Comparison of ENCODE assay signal across 8 mouse cellular contexts in genomic region chr4:43498983-43499382, GRCm38 (mm10). TPM values are rescaled to one million over a fixed set of nuclear protein-coding genes. Genes with fewer than 3 reads are reported as not detected.
DNase-seq lines count a peak whose midpoint lies in the region; ATAC-seq and TF ChIP-seq lines count a peak whose summit lies in the region.

No protein-coding gene starts in this region.

- TF ChIP-seq EP300 in heart, postnatal 0 days (IDR thresholded peaks at IDR 0.05; ENCODE audit: low read depth) = no peak

- TF ChIP-seq POLR2A in bone marrow, adult 2 months (IDR thresholded peaks at IDR 0.05; ENCODE audit: borderline replicate concordance, control insufficient read depth, low read depth, low read length) = no peak
- no peak for TF ChIP-seq POLR2A in small intestine, adult 2 months (IDR thresholded peaks at IDR 0.05; ENCODE audit: low read depth, low read length)

- peak; percentile 63 for DNase-seq in kidney, adult 9 months
- DNase-seq in kidney, adult 18-20 months = no peak
- peak; percentile 60 for DNase-seq in heart, postnatal 0 days (ENCODE audit: low spot score)
- DNase-seq in liver, embryonic 11.5 days (ENCODE audit: low spot score) = no peak
- DNase-seq in urinary bladder, postnatal 36 days (ENCODE audit: low spot score in 2 of 2) = no peak
- no peak for DNase-seq in right cerebral cortex, postnatal 14 days

- H3K9ac ChIP-seq in heart, postnatal 0 days (replicated peaks; ENCODE audit: low read depth, low read length) = peak overlapping the region; percentile 29; the same call in 1 of the 2 replicates
- peak overlapping the region; percentile 84 for H3K9ac ChIP-seq in liver, embryonic 11.5 days (ENCODE audit: low read depth, low read length)

- H3K4me2 ChIP-seq in heart, postnatal 0 days (ENCODE audit: low read depth, low read length) = peak overlapping the region; percentile 72
- H3K4me2 ChIP-seq in liver, embryonic 11.5 days = peak overlapping the region; percentile 70

- H3K4me1 ChIP-seq in bone marrow, adult 2 months (ENCODE audit: control insufficient read depth, insufficient read depth, low read length) = peaks cover 8% of the 10 kb centered on the region
- H3K4me1 ChIP-seq in heart, postnatal 0 days (ENCODE audit: control insufficient read depth, insufficient read depth) = peaks cover 30% of the 10 kb centered on the region
- peaks cover 17% of the 10 kb centered on the region for H3K4me1 ChIP-seq in liver, embryonic 11.5 days (replicated peaks; ENCODE audit: control insufficient read depth, insufficient read depth, low read length)
- H3K4me1 ChIP-seq in small intestine, adult 2 months (ENCODE audit: control insufficient read depth, insufficient read depth, insufficient read length, low read length) = peaks cover 21% of the 10 kb centered on the region

- TF ChIP-seq CTCF in bone marrow, adult 2 months (IDR thresholded peaks at IDR 0.05; ENCODE audit: control insufficient read depth, insufficient read depth, low read length) = peak; percentile 39; the same call in 1 of the 2 replicates
- peak; percentile 35 for TF ChIP-seq CTCF in heart, postnatal 0 days (IDR thresholded peaks at IDR 0.05; ENCODE audit: low read depth)
- peak; percentile 24; the same call in 1 of the 2 replicates for TF ChIP-seq CTCF in small intestine, adult 2 months (IDR thresholded peaks at IDR 0.05; ENCODE audit: extremely low read depth, insufficient read length, insufficient replicate concordance, low read depth, low read length)

- peaks cover 15% of the 10 kb centered on the region for H3K36me3 ChIP-seq in heart, postnatal 0 days (replicated peaks; ENCODE audit: control insufficient read depth, insufficient read depth, low read length)
- H3K36me3 ChIP-seq in liver, embryonic 11.5 days (ENCODE audit: control insufficient read depth, insufficient read depth, low read length) = peaks cover 8% of the 10 kb centered on the region; the same call in 1 of the 2 replicates
- peaks cover 8% of the 10 kb centered on the region; the same call in 1 of the 2 replicates for H3K36me3 ChIP-seq in small intestine, adult 2 months (ENCODE audit: control insufficient read depth, insufficient read depth, low read length)

- peak overlapping the region; percentile 70; the same call in 1 of the 2 replicates for H3K27ac ChIP-seq in bone marrow, adult 2 months (ENCODE audit: control insufficient read depth, insufficient read depth, low read depth, low read length, poor library complexity)
- no peak overlapping the region for H3K27ac ChIP-seq in heart, postnatal 0 days (ENCODE audit: low read depth)
- peak overlapping the region; percentile 34; the same call in 1 of the 2 replicates for H3K27ac ChIP-seq in liver, embryonic 11.5 days (ENCODE audit: low read depth, low read length)
- 0 out of 2 replicates have a peak overlapping the region, but pooled peaks have one; percentile 4 for H3K27ac ChIP-seq in small intestine, adult 2 months (ENCODE audit: insufficient read depth, low read depth, low read length)

- ATAC-seq in heart, postnatal 0 days (ENCODE audit: insufficient read depth, low read depth) = peak; percentile 42; the same call in 1 of the 2 replicates
- ATAC-seq in liver, embryonic 11.5 days (replicated peaks; ENCODE audit: low FRiP score) = peak; percentile 61

- WGBS in bone marrow, adult 2 months = 5% methylated on average over 8 of the region's 8 CpGs
- 15% methylated on average over 8 of the region's 8 CpGs for WGBS in heart, postnatal 0 days
- 6% methylated on average over 8 of the region's 8 CpGs for WGBS in liver, embryonic 11.5 days
- WGBS in small intestine, adult 2 months = 6% methylated on average over 8 of the region's 8 CpGs

- H3K27me3 ChIP-seq in heart, postnatal 0 days (ENCODE audit: control insufficient read depth, insufficient read depth, low read length) = no peaks in the 10 kb centered on the region
- no peaks in the 10 kb centered on the region for H3K27me3 ChIP-seq in liver, embryonic 11.5 days (replicated peaks; ENCODE audit: control insufficient read depth, insufficient read depth, low read length)
- no peaks in the 10 kb centered on the region for H3K27me3 ChIP-seq in small intestine, adult 2 months (ENCODE audit: control insufficient read depth, insufficient read depth, low read length)

- H3K4me3 ChIP-seq in bone marrow, adult 2 months (replicated peaks; ENCODE audit: control insufficient read depth, low read depth, low read length) = peak overlapping the region; percentile 93
- peak overlapping the region; percentile 57 for H3K4me3 ChIP-seq in heart, postnatal 0 days (ENCODE audit: low read depth, low read length)
- peak overlapping the region; percentile 68 for H3K4me3 ChIP-seq in liver, embryonic 11.5 days (ENCODE audit: low read depth, low read length)
- peak overlapping the region; percentile 67 for H3K4me3 ChIP-seq in small intestine, adult 2 months (ENCODE audit: low read depth, low read length)

- no peaks in the 10 kb centered on the region for H3K9me3 ChIP-seq in heart, postnatal 0 days (replicated peaks; ENCODE audit: control insufficient read depth, low read length)
- H3K9me3 ChIP-seq in liver, embryonic 11.5 days (ENCODE audit: control insufficient read depth, low read length) = no peaks in the 10 kb centered on the region

RNA-seq across cellular contexts. Expression of gene Arhgef39, which starts 0.5 kb away (rescaled TPM):
- 88.6 and 105 TPM in 2 replicates for polyA plus RNA-seq in bone marrow, adult 2 months (2011; ENCODE audit: insufficient read depth, insufficient read length, low replicate concordance, missing spikeins)
- total RNA-seq in heart, postnatal 0 days (2014; rRNA removed; ENCODE audit: low replicate concordance) = 18.7 and 27.0 TPM in 2 replicates
- polyA plus RNA-seq in heart, postnatal 0 days (2015; fragmentation: Nextera tagmentation; extraction: Ambion mirVana) = 7.3 and 8.8 TPM in 2 replicates
- polyA plus RNA-seq in liver, embryonic 11.5 days (2014; fragmentation: Nextera tagmentation; extraction: Ambion mirVana) = 45.1 and 46.1 TPM in 2 replicates
- polyA plus RNA-seq in small intestine, adult 2 months (2012; rRNA removed) = 21.6 and 38.3 TPM in 2 replicates

RNA-seq across cellular contexts. Expression of gene Ccdc107, which starts 6.3 kb away (rescaled TPM):
- 37.7 and 76.5 TPM in 2 replicates for polyA plus RNA-seq in bone marrow, adult 2 months (2011; ENCODE audit: insufficient read depth, insufficient read length, low replicate concordance, missing spikeins)
- 26.6 and 44.0 TPM in 2 replicates for total RNA-seq in heart, postnatal 0 days (2014; rRNA removed; ENCODE audit: low replicate concordance)
- 81.7 and 82.4 TPM in 2 replicates for polyA plus RNA-seq in heart, postnatal 0 days (2015; fragmentation: Nextera tagmentation; extraction: Ambion mirVana)
- 60.3 and 60.5 TPM in 2 replicates for polyA plus RNA-seq in liver, embryonic 11.5 days (2014; fragmentation: Nextera tagmentation; extraction: Ambion mirVana)
- polyA plus RNA-seq in small intestine, adult 2 months (2012; rRNA removed) = 365 and 503 TPM in 2 replicates

RNA-seq across cellular contexts. Expression of gene Car9, which starts 7.8 kb away (rescaled TPM):
- polyA plus RNA-seq in bone marrow, adult 2 months (2011; ENCODE audit: insufficient read depth, insufficient read length, low replicate concordance, missing spikeins) = 1.5 TPM in 1 of 2 replicates, not detected in the other
- 4.6 TPM in 1 of 2 replicates, not detected in the other for total RNA-seq in heart, postnatal 0 days (2014; rRNA removed; ENCODE audit: low replicate concordance)
- polyA plus RNA-seq in heart, postnatal 0 days (2015; fragmentation: Nextera tagmentation; extraction: Ambion mirVana) = 0.80 and 1.1 TPM in 2 replicates
- 1.5 and 2.0 TPM in 2 replicates for polyA plus RNA-seq in liver, embryonic 11.5 days (2014; fragmentation: Nextera tagmentation; extraction: Ambion mirVana)
- 36.6 and 47.7 TPM in 2 replicates for polyA plus RNA-seq in small intestine, adult 2 months (2012; rRNA removed)

RNA-seq across cellular contexts. Expression of gene Sit1, which starts 15.4 kb away (rescaled TPM):
- 1.1 TPM in 1 of 2 replicates, not detected in the other for polyA plus RNA-seq in bone marrow, adult 2 months (2011; ENCODE audit: insufficient read depth, insufficient read length, low replicate concordance, missing spikeins)
- total RNA-seq in heart, postnatal 0 days (2014; rRNA removed; ENCODE audit: low replicate concordance) = 2.8 TPM in 1 of 2 replicates, not detected in the other
- polyA plus RNA-seq in heart, postnatal 0 days (2015; fragmentation: Nextera tagmentation; extraction: Ambion mirVana) = not detected in 2 replicates
- polyA plus RNA-seq in liver, embryonic 11.5 days (2014; fragmentation: Nextera tagmentation; extraction: Ambion mirVana) = not detected in 2 replicates
- 0.96 and 1.9 TPM in 2 replicates for polyA plus RNA-seq in small intestine, adult 2 months (2012; rRNA removed)

RNA-seq across cellular contexts. Expression of gene Tpm2, which starts 24.6 kb away (rescaled TPM):
- polyA plus RNA-seq in bone marrow, adult 2 months (2011; ENCODE audit: insufficient read depth, insufficient read length, low replicate concordance, missing spikeins) = 60.9 and 83.6 TPM in 2 replicates
- total RNA-seq in heart, postnatal 0 days (2014; rRNA removed; ENCODE audit: low replicate concordance) = 25.7 and 67.0 TPM in 2 replicates
- polyA plus RNA-seq in heart, postnatal 0 days (2015; fragmentation: Nextera tagmentation; extraction: Ambion mirVana) = 109 TPM in 2 replicates
- 46.4 and 51.2 TPM in 2 replicates for polyA plus RNA-seq in liver, embryonic 11.5 days (2014; fragmentation: Nextera tagmentation; extraction: Ambion mirVana)
- 31.6 and 37.0 TPM in 2 replicates for polyA plus RNA-seq in small intestine, adult 2 months (2012; rRNA removed)

Comparison
In these comparisons a context has a peak if more than half of its experiments do, and no peak if none do; other contexts are left out.
1. DNase-seq: peak in kidney, adult 9 months (single experiment) and heart, postnatal 0 days (single experiment); none in kidney, adult 18-20 months (single experiment), liver, embryonic 11.5 days (single experiment), urinary bladder, postnatal 36 days (0 of 2) and right cerebral cortex, postnatal 14 days (single experiment).
2. RNA of gene Car9, which starts 7.8 kb away (polyA plus RNA-seq): 36.6 to 47.7 TPM in small intestine, adult 2 months; 1.5 to 2.0 TPM in liver, embryonic 11.5 days, 1.5 TPM in bone marrow, adult 2 months and 0.80 to 1.1 TPM in heart, postnatal 0 days; every median in the first group is over 10 times any median in the second.
3. Peak in every context shown above with its lines, with median percentiles within 50 percentile points of each other: H3K4me3 ChIP-seq and CTCF ChIP-seq.